In genomic region chr17:7348765-7349164, GRCm38 (mm10) we compare ENCODE assay signal across 29 mouse cellular contexts. TPM values are rescaled to one million over a fixed set of nuclear protein-coding genes. Genes with fewer than 3 reads are reported as not detected.
DNase-seq lines count a peak whose midpoint lies in the region; ATAC-seq and TF ChIP-seq lines count a peak whose summit lies in the region.
"Not testable (repeated sequence)": the region's sequence is repeated elsewhere in the genome, so short reads cannot be mapped to it uniquely, and the experiment has no call there.
"Had no signal": no experiment of that assay in that cellular context is flagged by ENCODE, and none has a peak within 500 bp of the region (broad histone marks: within the 10 kb centered on the region; RNA-seq: fewer than 3 reads in every experiment).

No protein-coding gene starts in this region.

- H3K9ac ChIP-seq in forebrain, embryonic 14.5 days (ENCODE audit: low read length); forebrain, postnatal 0 days: not testable (repeated sequence)

- not testable (repeated sequence) for H3K36me3 ChIP-seq in forebrain, embryonic 14.5 days (ENCODE audit: control insufficient read depth, insufficient read depth, low read length); forebrain, postnatal 0 days (ENCODE audit: insufficient read depth)

- not testable (repeated sequence) for H3K4me1 ChIP-seq in forebrain, embryonic 14.5 days (ENCODE audit: control insufficient read depth, insufficient read depth, low read length); forebrain, postnatal 0 days (ENCODE audit: insufficient read depth)

- H3K4me2 ChIP-seq in forebrain, embryonic 14.5 days (ENCODE audit: low read length); forebrain, postnatal 0 days (ENCODE audit: low read depth): not testable (repeated sequence)

- not testable (repeated sequence) for H3K4me3 ChIP-seq in forebrain, embryonic 14.5 days (ENCODE audit: low read depth, low read length); forebrain, postnatal 0 days (ENCODE audit: low read depth, low read length)

- TF ChIP-seq CTCF in brain, embryonic 14.5 days (IDR thresholded peaks at IDR 0.05; ENCODE audit: borderline replicate concordance, extremely low read depth, insufficient read depth, insufficient read length); forebrain, postnatal 0 days (IDR thresholded peaks at IDR 0.05; ENCODE audit: low read depth): not testable (repeated sequence)

- peak; percentile 69; the same call in 1 of the 2 replicates for ATAC-seq in forebrain, embryonic 14.5 days
- not testable (repeated sequence) for ATAC-seq in forebrain, postnatal 0 days

- WGBS in forebrain, embryonic 14.5 days, result 54% methylated on average over 2 of the region's 3 CpGs
- 39% methylated on average over 2 of the region's 3 CpGs for WGBS in forebrain, postnatal 0 days

- H3K27ac ChIP-seq in forebrain, embryonic 14.5 days (ENCODE audit: low read depth, low read length); forebrain, postnatal 0 days (ENCODE audit: low read depth, low read length): not testable (repeated sequence)

- H3K9me3 ChIP-seq in forebrain, embryonic 14.5 days (replicated peaks; ENCODE audit: control insufficient read depth, low read length); forebrain, postnatal 0 days (ENCODE audit: low read length): not testable (repeated sequence)

- TF ChIP-seq POLR2A in brain, embryonic 14.5 days (IDR thresholded peaks at IDR 0.05; ENCODE audit: borderline replicate concordance, extremely low read depth, insufficient read depth, insufficient read length, poor library complexity, severe bottlenecking), result not testable (repeated sequence)

- intact Hi-C loops in left cerebral cortex, postnatal 4 days (cut with DNase I), result not testable (repeated sequence)

- DNase-seq in brain, embryonic 14.5 days (ENCODE audit: low read depth), result peak; percentile 41
- DNase-seq in cerebellum, adult 18-20 months, result peak; percentile 16 to 31
- DNase-seq in cerebellum, adult 9-11 months, result peak; percentile 38
- DNase-seq in cerebellum, postnatal 25 days, result peak; percentile 40 to 67
- peak; percentile 24 for DNase-seq in forebrain, embryonic 14.5 days (ENCODE audit: low spot score)
- DNase-seq in forebrain, postnatal 0 days, result peak; percentile 28
- peak; percentile 49 for DNase-seq in left cerebral cortex, postnatal 4 days

- H3K27me3 ChIP-seq in forebrain, embryonic 14.5 days (replicated peaks; ENCODE audit: control insufficient read depth, insufficient read depth, low read length); forebrain, postnatal 0 days (ENCODE audit: insufficient read depth, low read length): not testable (repeated sequence)

RNA-seq across cellular contexts. Expression of gene Ttll2, which starts 3.7 kb away (rescaled TPM):
- polyA plus RNA-seq in brain, embryonic 14.5 days (2012; rRNA removed), result not detected in 2 replicates
- not detected in 2 replicates for polyA plus RNA-seq in forebrain, embryonic 14.5 days (2014; fragmentation: Nextera tagmentation; extraction: Ambion mirVana)
- total RNA-seq in forebrain, postnatal 0 days (2014; rRNA removed), result not detected in 2 replicates
- not detected in 2 replicates for polyA plus RNA-seq in forebrain, postnatal 0 days (2015; fragmentation: Nextera tagmentation; extraction: Ambion mirVana)
- total RNA-seq in left cerebral cortex, postnatal 4 days (2021), result under 1 TPM in 1 of 2 experiments, not detected in 1; 0.28 TPM
- total RNA-seq: adrenal gland, adult 18-20 months; adrenal gland, postnatal 10 days; CH12.LX; G1E; gastrocnemius, adult 8-10 months; gastrocnemius, postnatal 25 days; heart, adult 18-20 months; heart, postnatal 10 days; heart, postnatal 36 days had no signal
- polyA plus RNA-seq: embryonic facial prominence, embryonic 11.5 days; embryonic facial prominence, embryonic 14.5 days; forebrain, embryonic 11.5 days; G1E; heart, embryonic 12.5 days; heart, embryonic 15.5 days; hindbrain, embryonic 10.5 days; hindbrain, embryonic 13.5 days; intestine, embryonic 14.5 days; intestine, postnatal 0 days; kidney, adult 2 months; kidney, embryonic 14.5 days had no signal

RNA-seq across cellular contexts. Expression of gene Gm49630, which starts 23.0 kb away (rescaled TPM):
- not detected in 2 replicates for polyA plus RNA-seq in brain, embryonic 14.5 days (2012; rRNA removed)
- polyA plus RNA-seq in forebrain, embryonic 14.5 days (2014; fragmentation: Nextera tagmentation; extraction: Ambion mirVana), result not detected in 2 replicates
- 0.23 TPM in 1 of 2 replicates, not detected in the other for total RNA-seq in forebrain, postnatal 0 days (2014; rRNA removed)
- not detected in 2 replicates for polyA plus RNA-seq in forebrain, postnatal 0 days (2015; fragmentation: Nextera tagmentation; extraction: Ambion mirVana)
- not detected for total RNA-seq in left cerebral cortex, postnatal 4 days (2021)
- total RNA-seq: adrenal gland, adult 18-20 months; adrenal gland, postnatal 10 days; adrenal gland, postnatal 36 days; CH12.LX; G1E; gastrocnemius, adult 8-10 months; gastrocnemius, postnatal 25 days; heart, adult 18-20 months; heart, postnatal 10 days; heart, postnatal 36 days had no signal
- polyA plus RNA-seq: embryonic facial prominence, embryonic 11.5 days; embryonic facial prominence, embryonic 14.5 days; forebrain, embryonic 11.5 days; G1E; heart, embryonic 12.5 days; heart, embryonic 15.5 days; hindbrain, embryonic 10.5 days; hindbrain, embryonic 13.5 days; intestine, embryonic 14.5 days; intestine, postnatal 0 days; kidney, adult 2 months; kidney, embryonic 14.5 days; Patski had no signal

RNA-seq across cellular contexts. Expression of gene Tcp10a, which starts 24.3 kb away (rescaled TPM):
- polyA plus RNA-seq in brain, embryonic 14.5 days (2012; rRNA removed), result not detected in 2 replicates
- not detected in 2 replicates for polyA plus RNA-seq in forebrain, embryonic 14.5 days (2014; fragmentation: Nextera tagmentation; extraction: Ambion mirVana)
- not detected in 2 replicates for total RNA-seq in forebrain, postnatal 0 days (2014; rRNA removed)
- not detected in 2 replicates for polyA plus RNA-seq in forebrain, postnatal 0 days (2015; fragmentation: Nextera tagmentation; extraction: Ambion mirVana)
- total RNA-seq in left cerebral cortex, postnatal 4 days (2021), result not detected
- total RNA-seq: adrenal gland, postnatal 10 days; CH12.LX; gastrocnemius, postnatal 25 days; heart, adult 18-20 months; heart, postnatal 10 days; heart, postnatal 36 days had no signal
- polyA plus RNA-seq: embryonic facial prominence, embryonic 11.5 days; embryonic facial prominence, embryonic 14.5 days; forebrain, embryonic 11.5 days; G1E; heart, embryonic 12.5 days; heart, embryonic 15.5 days; hindbrain, embryonic 10.5 days; hindbrain, embryonic 13.5 days; intestine, embryonic 14.5 days; intestine, postnatal 0 days; kidney, adult 2 months; kidney, embryonic 14.5 days had no signal

RNA-seq across cellular contexts. Expression of gene Unc93a2, which starts 36.5 kb away (rescaled TPM):
- polyA plus RNA-seq in brain, embryonic 14.5 days (2012; rRNA removed), result 0.10 and 0.15 TPM in 2 replicates
- polyA plus RNA-seq in forebrain, embryonic 14.5 days (2014; fragmentation: Nextera tagmentation; extraction: Ambion mirVana), result not detected in 2 replicates
- not detected in 2 replicates for total RNA-seq in forebrain, postnatal 0 days (2014; rRNA removed)
- not detected in 2 replicates for polyA plus RNA-seq in forebrain, postnatal 0 days (2015; fragmentation: Nextera tagmentation; extraction: Ambion mirVana)
- total RNA-seq in left cerebral cortex, postnatal 4 days (2021), result under 1 TPM in 1 of 2 experiments, not detected in 1; 0.24 TPM
- total RNA-seq: heart, adult 18-20 months; heart, postnatal 10 days; heart, postnatal 36 days had no signal
- polyA plus RNA-seq: embryonic facial prominence, embryonic 11.5 days; embryonic facial prominence, embryonic 14.5 days; forebrain, embryonic 11.5 days; G1E; heart, embryonic 12.5 days; heart, embryonic 15.5 days; hindbrain, embryonic 10.5 days; hindbrain, embryonic 13.5 days; intestine, embryonic 14.5 days; kidney, embryonic 14.5 days had no signal
